ENCODE assay signal across 8 mouse cellular contexts in genomic region chr11:70563470-70564275, GRCm38 (mm10). TPM values are rescaled to one million over a fixed set of nuclear protein-coding genes. Genes with fewer than 3 reads are reported as not detected.
A peak's percentile ranks its signal among the peaks of the same experiment; 100 is the strongest.
DNase-seq lines count a peak whose midpoint lies in the region; ATAC-seq lines count a peak whose summit lies in the region.

No protein-coding gene starts in this region.

- peak overlapping the region; percentile 88 for H3K27ac ChIP-seq in heart, embryonic 15.5 days
- peak overlapping the region; percentile 91 for H3K27ac ChIP-seq in stomach, embryonic 15.5 days

- no peaks in the 10 kb centered on the region for H3K36me3 ChIP-seq in heart, embryonic 15.5 days
- H3K36me3 ChIP-seq in stomach, embryonic 15.5 days, result no peaks in the 10 kb centered on the region

- peak; percentile 14 for DNase-seq in ovary, postnatal 36 days (ENCODE audit: low spot score)
- no peak for DNase-seq in ovary, postnatal 14 days (ENCODE audit: low spot score)
- DNase-seq in embryo, embryonic 11 days, result peak; percentile 65
- DNase-seq in kidney, postnatal 10 days, result peak; percentile 69
- DNase-seq in lung, postnatal 4 days, result peak; percentile 70 to 77
- no peak for DNase-seq in urinary bladder, adult 2 months (ENCODE audit: low spot score)

- peak overlapping the region; percentile 98 for H3K4me3 ChIP-seq in heart, embryonic 15.5 days
- peak overlapping the region; percentile 88 for H3K4me3 ChIP-seq in stomach, embryonic 15.5 days (replicated peaks)

- peaks cover 34% of the 10 kb centered on the region for H3K4me1 ChIP-seq in heart, embryonic 15.5 days (replicated peaks)
- H3K4me1 ChIP-seq in stomach, embryonic 15.5 days, result peaks cover 19% of the 10 kb centered on the region

- H3K4me2 ChIP-seq in heart, embryonic 15.5 days, result peak overlapping the region; percentile 91
- peak overlapping the region; percentile 90 for H3K4me2 ChIP-seq in stomach, embryonic 15.5 days

- no peaks in the 10 kb centered on the region for H3K27me3 ChIP-seq in heart, embryonic 15.5 days
- no peaks in the 10 kb centered on the region for H3K27me3 ChIP-seq in stomach, embryonic 15.5 days (replicated peaks)

- 2% methylated on average over 25 of the region's 25 CpGs for WGBS in heart, embryonic 15.5 days
- WGBS in stomach, embryonic 15.5 days, result 1% methylated on average over 25 of the region's 25 CpGs

- ATAC-seq in heart, embryonic 15.5 days (replicated peaks; ENCODE audit: insufficient number of reproducible peaks, insufficient read depth, low FRiP score, low read depth), result no peak
- no peak for ATAC-seq in stomach, embryonic 15.5 days (ENCODE audit: insufficient read depth, low FRiP score, low read depth)

- peak overlapping the region; percentile 95 for H3K9ac ChIP-seq in heart, embryonic 15.5 days
- H3K9ac ChIP-seq in stomach, embryonic 15.5 days, result peak overlapping the region; percentile 86; the same call in 1 of the 2 replicates

- H3K9me3 ChIP-seq in heart, embryonic 15.5 days (replicated peaks), result no peaks in the 10 kb centered on the region
- no peaks in the 10 kb centered on the region for H3K9me3 ChIP-seq in stomach, embryonic 15.5 days

RNA-seq across cellular contexts. Expression of gene Mink1, which starts 1.0 kb away (rescaled TPM):
- polyA plus RNA-seq in heart, embryonic 15.5 days (2015; fragmentation: Nextera tagmentation; extraction: Ambion mirVana), result 8.1 and 11.8 TPM in 2 replicates
- polyA plus RNA-seq in stomach, embryonic 15.5 days (2015; fragmentation: Nextera tagmentation; extraction: Ambion mirVana), result 14.9 and 15.9 TPM in 2 replicates
- 87.2 and 89.1 TPM in 2 replicates for polyA plus RNA-seq in urinary bladder, adult 2 months (2012; rRNA removed)

RNA-seq across cellular contexts. Expression of gene Pld2, which starts 23.8 kb away (rescaled TPM):
- 10.4 and 11.7 TPM in 2 replicates for polyA plus RNA-seq in heart, embryonic 15.5 days (2015; fragmentation: Nextera tagmentation; extraction: Ambion mirVana)
- polyA plus RNA-seq in stomach, embryonic 15.5 days (2015; fragmentation: Nextera tagmentation; extraction: Ambion mirVana), result 12.9 and 13.7 TPM in 2 replicates
- 33.6 and 38.7 TPM in 2 replicates for polyA plus RNA-seq in urinary bladder, adult 2 months (2012; rRNA removed)

RNA-seq across cellular contexts. Expression of gene Gm40193, which starts 30.9 kb away (rescaled TPM):
- not detected in 2 replicates for polyA plus RNA-seq in heart, embryonic 15.5 days (2015; fragmentation: Nextera tagmentation; extraction: Ambion mirVana)
- not detected in 2 replicates for polyA plus RNA-seq in stomach, embryonic 15.5 days (2015; fragmentation: Nextera tagmentation; extraction: Ambion mirVana)
- not detected in 2 replicates for polyA plus RNA-seq in urinary bladder, adult 2 months (2012; rRNA removed)

RNA-seq across cellular contexts. Expression of gene Psmb6, which starts 38.5 kb away (rescaled TPM):
- polyA plus RNA-seq in heart, embryonic 15.5 days (2015; fragmentation: Nextera tagmentation; extraction: Ambion mirVana), result 509 and 590 TPM in 2 replicates
- 689 and 690 TPM in 2 replicates for polyA plus RNA-seq in stomach, embryonic 15.5 days (2015; fragmentation: Nextera tagmentation; extraction: Ambion mirVana)
- 249 and 294 TPM in 2 replicates for polyA plus RNA-seq in urinary bladder, adult 2 months (2012; rRNA removed)

RNA-seq across cellular contexts. Expression of gene Gltpd2, which starts 44.7 kb away (rescaled TPM):
- polyA plus RNA-seq in heart, embryonic 15.5 days (2015; fragmentation: Nextera tagmentation; extraction: Ambion mirVana), result 0.42 TPM in 1 of 2 replicates, not detected in the other
- polyA plus RNA-seq in stomach, embryonic 15.5 days (2015; fragmentation: Nextera tagmentation; extraction: Ambion mirVana), result 2.1 and 3.3 TPM in 2 replicates
- polyA plus RNA-seq in urinary bladder, adult 2 months (2012; rRNA removed), result 0.14 and 0.15 TPM in 2 replicates

Comparison
In these comparisons a context has a peak if more than half of its experiments do, and no peak if none do; other contexts are left out.
1. DNase-seq: peak in ovary, postnatal 36 days (single experiment), embryo, embryonic 11 days (single experiment), kidney, postnatal 10 days (single experiment) and lung, postnatal 4 days (2 of 2); none in ovary, postnatal 14 days (single experiment) and urinary bladder, adult 2 months (single experiment).